Mouse (Mus musculus) bone marrow, adult 2 months (tissue): ENCODE results near the gene Fam131b. TPM values are rescaled to one million over a fixed set of nuclear protein-coding genes. Genes with fewer than 3 reads are reported as not detected.
A peak's percentile ranks its signal among the peaks of the same experiment; 100 is the strongest.

Experiments
- H3K27ac ChIP-seq: fragments of 200-500 bp; 2 replicates; pipeline ENCODE4 v1.5.1; 2012; ENCODE audit warnings: low read depth, mild to moderate bottlenecking, control low read depth, inconsistent platforms, low read length; ENCODE audit not compliant: control insufficient read depth, poor library complexity, insufficient read depth
- H3K4me1 ChIP-seq: fragments of 200-500 bp; 2 replicates; pipeline ENCODE4 v1.6.1; 2011; ENCODE audit warnings: low read length; ENCODE audit not compliant: control insufficient read depth, insufficient read depth
- H3K4me3 ChIP-seq: fragments of 200-500 bp; replicated peaks from 2 replicates; pipeline ENCODE3; 2011; ENCODE audit warnings: mild to moderate bottlenecking, low read depth, low read length, control low read depth; ENCODE audit not compliant: control insufficient read depth
- CTCF ChIP-seq: fragments of 200-500 bp; IDR thresholded peaks from 2 replicates; pipeline ENCODE4 v1.5.1; 2011; ENCODE audit warnings: low read length, control low read depth; ENCODE audit not compliant: control insufficient read depth, insufficient read depth
- POLR2A ChIP-seq: fragments of 200-500 bp; IDR thresholded peaks from 2 replicates; pipeline ENCODE4 v1.6.1; 2011; ENCODE audit warnings: low read depth, mild to moderate bottlenecking, control low read depth, low read length, borderline replicate concordance; ENCODE audit not compliant: control insufficient read depth
- WGBS: fragments of 180-500 bp; shearing (Covaris S2); methylation state at CpG from one replicate; pipeline ENCODE4 v1.1.7; 2018; 5-methylcytosine and 5-hydroxymethylcytosine counted together
- polyA plus RNA-seq: library from polyadenylated mRNA; stranded (reverse); fragments of >200 nt; gene quantifications from 2 replicates; pipeline ENCODE4 v1.2.4, GENCODE M21; 2011; ENCODE audit warnings: low replicate concordance; ENCODE audit not compliant: missing spikeins, insufficient read depth, insufficient read length

Fam131b gene
- polyA plus RNA-seq, 1 experiment = 0.85 TPM

- no peak overlapping the region for H3K4me3 ChIP-seq
- H3K27ac ChIP-seq = no peak overlapping the region
- H3K4me1 ChIP-seq = peaks cover 4% of the 10 kb centered on the region
- WGBS = 29% methylated on average over 6 of the region's 6 CpGs
- no peak for TF ChIP-seq POLR2A
- no peak for TF ChIP-seq CTCF
Observed at GRCm38 (mm10) chr6:42293327-42293726, 31.1 kb downstream of the Fam131b start.

- no peak overlapping the region for H3K27ac ChIP-seq
- no peak overlapping the region for H3K4me3 ChIP-seq
- TF ChIP-seq POLR2A (no peak), CTCF (no peak)
- no peaks in the 10 kb centered on the region for H3K4me1 ChIP-seq
Observed at GRCm38 (mm10) chr6:42287562-42287961, 36.9 kb downstream of the Fam131b start.

GRCm38 (mm10) chr6:42286448-42286847 lies 38.0 kb downstream of the Fam131b start, which contains the start of gene Clcn1:
TSS of gene Clcn1 (plus strand) at chr6:42286685.
- Histone ChIP-seq H3K4me1 (no peaks in the 10 kb centered on the region), H3K27ac (no peak within 1 kb of the TSS), H3K4me3 (no peak within 1 kb of the TSS)
- WGBS = 66% methylated on average over 5 of the region's 5 CpGs
- TF ChIP-seq POLR2A = no peak
- TF ChIP-seq CTCF = no peak

GRCm38 (mm10) chr6:42282865-42283528 lies 41.4 kb downstream of the Fam131b start:
- no peak for TF ChIP-seq POLR2A
- no peak for TF ChIP-seq CTCF
- Histone ChIP-seq H3K4me3 (no peak overlapping the region), H3K4me1 (no peaks in the 10 kb centered on the region), H3K27ac (no peak overlapping the region)
- 51% methylated on average over 5 of the region's 5 CpGs for WGBS

GRCm38 (mm10) chr6:42276151-42276550 lies 48.3 kb downstream of the Fam131b start:
- no peak overlapping the region for H3K4me3 ChIP-seq
- 69% methylated on average over 2 of the region's 2 CpGs for WGBS
- no peak overlapping the region for H3K27ac ChIP-seq
- TF ChIP-seq POLR2A (no peak), CTCF (no peak)
- no peaks in the 10 kb centered on the region for H3K4me1 ChIP-seq

GRCm38 (mm10) chr6:42270817-42271216 lies 53.6 kb downstream of the Fam131b start:
- Histone ChIP-seq H3K4me1 (no peaks in the 10 kb centered on the region), H3K27ac (no peak overlapping the region), H3K4me3 (no peak overlapping the region)
- TF ChIP-seq CTCF = no peak
- no peak for TF ChIP-seq POLR2A

- H3K4me1 ChIP-seq = no peaks in the 10 kb centered on the region
- TF ChIP-seq CTCF (no peak), POLR2A (no peak)
- WGBS = under 1% methylated on average over 21 of the region's 21 CpGs
Observed at GRCm38 (mm10) chr6:42265391-42266330, 58.8 kb downstream of the Fam131b start.

More at GRCm38 (mm10) chr6:42265391-42266330, 58.8 kb downstream of the Fam131b start:
- peak overlapping the region; percentile 81 for H3K27ac ChIP-seq
- peak overlapping the region; percentile 83 for H3K4me3 ChIP-seq

Other genes with a start within 250 kb of the Fam131b start
- gene Tas2r139, start 183.7 kb downstream of the Fam131b start, polyA plus RNA-seq = not detected in 2 replicates
- not detected in 2 replicates for gene Tas2r144, start 109.3 kb downstream of the Fam131b start, polyA plus RNA-seq
- 1.3 and 8.3 TPM in 2 replicates for gene Gstk1, start 78.7 kb downstream of the Fam131b start, polyA plus RNA-seq
- not detected in 2 replicates for gene Tmem139, start 62.7 kb downstream of the Fam131b start, polyA plus RNA-seq
- gene Casp2, start 59.7 kb downstream of the Fam131b start, polyA plus RNA-seq = 20.9 and 27.5 TPM in 2 replicates
- gene Clcn1, start 38.0 kb downstream of the Fam131b start, polyA plus RNA-seq = 2.1 and 4.2 TPM in 2 replicates
- 90.3 and 169 TPM in 2 replicates for gene Zyx, start 25.0 kb upstream of the Fam131b start, polyA plus RNA-seq
- gene Epha1, start 48.6 kb upstream of the Fam131b start, polyA plus RNA-seq = not detected in 2 replicates
- gene Tas2r143, start 75.6 kb upstream of the Fam131b start, polyA plus RNA-seq = not detected in 2 replicates
- not detected in 2 replicates for gene Tas2r135, start 80.8 kb upstream of the Fam131b start, polyA plus RNA-seq
- not detected in 2 replicates for gene Tas2r126, start 109.9 kb upstream of the Fam131b start, polyA plus RNA-seq
- gene Olfr458, start 140.6 kb upstream of the Fam131b start, polyA plus RNA-seq = not detected in 2 replicates
- not detected in 2 replicates for gene Olfr457, start 151.7 kb upstream of the Fam131b start, polyA plus RNA-seq
- not detected in 2 replicates for gene Olfr456, start 162.6 kb upstream of the Fam131b start, polyA plus RNA-seq
- not detected in 2 replicates for gene Olfr455, start 222.9 kb upstream of the Fam131b start, polyA plus RNA-seq